Mouse (Mus musculus) gastrocnemius, postnatal 4 days (tissue): ENCODE results near the gene Cog6. TPM values are rescaled to one million over a fixed set of nuclear protein-coding genes. Genes with fewer than 3 reads are reported as not detected.
"Not testable (repeated sequence)": the region's sequence is repeated elsewhere in the genome, so short reads cannot be mapped to it uniquely, and the experiment has no call there.

ENCODE experiments used
- DNase-seq, 2 experiments: peaks; one replicate each; pipeline ENCODE4 v3.0.0; 2021 to 2022; ENCODE audit warnings: low spot score in 2 of 2, mixed read lengths in 2 of 2
- total RNA-seq, 2 experiments: library from RNA; stranded (reverse); gene quantifications; 2 replicates each; pipeline ENCODE4 v1.2.3; 2021

Cog6 gene
- total RNA-seq, 2 experiments from 2014 or later, result 29.9 to 33.6 TPM

- no peak for DNase-seq
These were observed 16.4 kb upstream of the Cog6 start for GRCm38 (mm10) chr3:53033448-53033847.

- DNase-seq, result no peak
These were observed 15.4 kb upstream of the Cog6 start for GRCm38 (mm10) chr3:53032432-53032831.

- DNase-seq, result no peak
These were observed 14.5 kb upstream of the Cog6 start for GRCm38 (mm10) chr3:53031586-53031985.

GRCm38 (mm10) chr3:53029046-53029445 is 12.0 kb upstream of the Cog6 start:
- DNase-seq, result peak; percentile 64 to 78

- DNase-seq, result no peak
These were observed 10.3 kb upstream of the Cog6 start for GRCm38 (mm10) chr3:53027333-53027732.

GRCm38 (mm10) chr3:53007411-53007810 is 9.6 kb downstream of the Cog6 start:
- DNase-seq, result no peak

- no peak for DNase-seq
These were observed 12.5 kb downstream of the Cog6 start for GRCm38 (mm10) chr3:53004406-53005114.

- DNase-seq, result no peak
These were observed 15.0 kb downstream of the Cog6 start for GRCm38 (mm10) chr3:53002076-53002475.

GRCm38 (mm10) chr3:52999996-53000395 is 17.0 kb downstream of the Cog6 start:
- DNase-seq, result no peak

- DNase-seq, result no peak
These were observed 17.9 kb downstream of the Cog6 start for GRCm38 (mm10) chr3:52999016-52999744.

GRCm38 (mm10) chr3:52997381-52997780 is 19.7 kb downstream of the Cog6 start:
- no peak for DNase-seq

GRCm38 (mm10) chr3:52996635-52997034 is 20.4 kb downstream of the Cog6 start:
- DNase-seq, result no peak

- DNase-seq, result no peak
These were observed 22.4 kb downstream of the Cog6 start for GRCm38 (mm10) chr3:52994666-52995065.

- DNase-seq, result no peak
These were observed 23.7 kb downstream of the Cog6 start for GRCm38 (mm10) chr3:52993296-52993695.

GRCm38 (mm10) chr3:52990041-52990737 is 26.8 kb downstream of the Cog6 start:
- DNase-seq, result no peak

- not testable (repeated sequence) for DNase-seq
These were observed 31.5 kb downstream of the Cog6 start for GRCm38 (mm10) chr3:52985508-52985941.

- no peak for DNase-seq
These were observed 33.3 kb downstream of the Cog6 start for GRCm38 (mm10) chr3:52983772-52984171.

- no peak for DNase-seq
These were observed 34.0 kb downstream of the Cog6 start for GRCm38 (mm10) chr3:52982993-52983392.

- peak; percentile 63 to 78 for DNase-seq
These were observed 42.1 kb downstream of the Cog6 start for GRCm38 (mm10) chr3:52974674-52975556.

- no peak for DNase-seq
These were observed 44.1 kb downstream of the Cog6 start for GRCm38 (mm10) chr3:52972916-52973315.

- no peak for DNase-seq
These were observed 50.0 kb downstream of the Cog6 start for GRCm38 (mm10) chr3:52967046-52967445.
